Mouse (Mus musculus) E14TG2a.4 (cell line): ENCODE measurements around the gene Etl4.
"Not testable (repeated sequence)": the region's sequence is repeated elsewhere in the genome, so short reads cannot be mapped to it uniquely, and the experiment has no call there.

Source experiments
- H3K27me3 ChIP-seq: 2 replicates; pipeline ENCODE4 v1.6.1; 2014; ENCODE audit warnings: low read length, control low read depth; ENCODE audit not compliant: insufficient read depth
- H3K36me3 ChIP-seq: 2 replicates; pipeline ENCODE4 v1.6.1; 2014; ENCODE audit warnings: low read length, control low read depth; ENCODE audit not compliant: insufficient read depth
- H3K4me1 ChIP-seq: replicated peaks from 2 replicates; pipeline ENCODE4 v1.6.1; 2014; ENCODE audit warnings: low read depth, low read length, control low read depth
- H3K4me3 ChIP-seq: replicated peaks from 2 replicates; pipeline ENCODE4 v1.5.1; 2014; ENCODE audit warnings: mild to moderate bottlenecking, low read length
- H3K9me3 ChIP-seq: 2 replicates; pipeline ENCODE4 v1.6.1; 2014; ENCODE audit warnings: low read length, control low read depth
- CTCF ChIP-seq: conservative IDR thresholded peaks from 2 replicates; pipeline ENCODE4 v1.5.1; 2014; ENCODE audit warnings: low read length
- NANOG ChIP-seq: IDR thresholded peaks from 2 replicates; pipeline ENCODE4 v1.6.1; 2014; ENCODE audit warnings: borderline replicate concordance, low read length, mixed read lengths
- POU5F1 ChIP-seq: IDR thresholded peaks from 2 replicates; pipeline ENCODE4 v1.6.1; 2014; ENCODE audit warnings: low read length, borderline replicate concordance

Gene Etl4

DNA sequence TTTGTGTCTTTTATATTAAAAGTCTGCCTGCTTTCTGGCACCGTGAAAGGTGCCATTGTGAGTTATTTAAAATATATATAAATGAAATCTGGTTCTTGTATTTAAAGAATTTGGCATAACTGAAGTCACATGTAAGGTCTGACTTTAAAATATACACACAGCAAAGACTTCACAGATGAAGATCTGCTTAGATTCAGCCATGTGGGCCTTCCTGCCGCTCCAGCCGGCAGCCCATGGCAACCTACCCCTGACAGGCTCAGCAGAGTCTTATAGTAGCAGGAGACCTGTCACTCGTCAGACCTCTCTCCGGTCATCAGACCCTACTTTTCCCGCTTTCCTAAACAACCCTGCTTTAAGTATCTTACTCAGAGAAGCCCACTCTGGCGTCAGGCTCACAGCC is 769.2 kb downstream of the Etl4 start:
- Histone ChIP-seq H3K27me3 (no peaks in the 10 kb centered on the region), H3K4me1 (peaks cover 86% of the 10 kb centered on the region), H3K36me3 (peaks cover 35% of the 10 kb centered on the region), H3K9me3 (no peaks in the 10 kb centered on the region), H3K4me3 (no peak overlapping the region)
- no peak for TF ChIP-seq NANOG
- no peak for TF ChIP-seq CTCF
- TF ChIP-seq POU5F1: no peak

DNA sequence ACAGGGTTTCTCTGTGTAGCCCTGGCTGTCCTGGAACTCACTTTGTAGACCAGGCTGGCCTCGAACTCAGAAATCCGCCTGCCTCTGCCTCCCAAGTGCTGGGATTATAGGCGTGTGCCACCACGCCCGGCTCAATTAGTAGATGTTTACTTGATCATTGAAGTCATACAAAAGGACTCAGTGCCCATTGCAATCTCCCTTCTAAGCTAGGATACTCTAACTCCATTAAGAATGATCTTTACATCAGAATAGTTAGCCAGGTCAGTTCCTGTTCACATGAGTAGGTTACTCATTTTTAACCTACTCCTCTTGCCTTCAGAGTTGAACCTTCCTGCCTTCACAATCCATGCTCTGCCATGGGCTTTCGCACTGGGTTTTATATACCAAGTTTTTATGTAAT is 772.6 kb downstream of the Etl4 start:
- TF ChIP-seq NANOG: peak; percentile 64; the same call in 1 of the 2 replicates
- H3K9me3 ChIP-seq, H3K27me3 ChIP-seq, H3K4me3 ChIP-seq: not testable (repeated sequence)
- H3K36me3 ChIP-seq: peaks cover 32% of the 10 kb centered on the region
- peaks cover 52% of the 10 kb centered on the region for H3K4me1 ChIP-seq

- no peak overlapping the region for H3K4me3 ChIP-seq
- TF ChIP-seq NANOG (peak; percentile 91; the same call in 1 of the 2 replicates), CTCF (no peak)
- no peaks in the 10 kb centered on the region for H3K27me3 ChIP-seq
- H3K9me3 ChIP-seq: no peaks in the 10 kb centered on the region
- H3K36me3 ChIP-seq: peaks cover 24% of the 10 kb centered on the region; the same call in 1 of the 2 replicates
- peaks cover 68% of the 10 kb centered on the region for H3K4me1 ChIP-seq
Observed at GRCm38 (mm10) chr2:20689389-20689788, 779.8 kb downstream of the Etl4 start.

GRCm38 (mm10) chr2:20692898-20693297 is 783.3 kb downstream of the Etl4 start:
- Histone ChIP-seq H3K4me3 (no peak overlapping the region), H3K27me3 (no peaks in the 10 kb centered on the region), H3K4me1 (peaks cover 87% of the 10 kb centered on the region), H3K36me3 (peaks cover 32% of the 10 kb centered on the region; the same call in 1 of the 2 replicates), H3K9me3 (no peaks in the 10 kb centered on the region)
- TF ChIP-seq NANOG (no peak), POU5F1 (no peak), CTCF (no peak)

DNA sequence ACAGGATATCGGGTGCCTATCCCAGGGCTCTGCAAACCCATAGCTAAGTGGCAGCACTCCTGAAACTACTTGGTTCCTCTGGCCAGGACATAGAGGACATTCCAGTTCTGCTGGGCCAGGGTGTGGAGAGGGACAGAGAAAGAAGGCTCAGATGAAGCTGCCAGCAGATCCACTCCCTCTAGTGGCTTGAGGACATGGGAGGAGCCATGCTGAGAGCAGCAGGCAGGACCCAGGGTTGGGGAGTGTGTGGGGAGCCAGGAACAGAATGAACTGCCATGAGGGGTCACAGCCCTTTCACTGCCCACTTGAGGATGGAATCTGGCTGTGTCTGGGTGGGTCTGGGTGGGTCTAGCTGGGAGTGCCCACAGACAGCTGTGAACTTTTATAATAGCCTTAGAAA is 784.2 kb downstream of the Etl4 start:
- Histone ChIP-seq H3K27me3 (no peaks in the 10 kb centered on the region), H3K36me3 (peaks cover 32% of the 10 kb centered on the region; the same call in 1 of the 2 replicates), H3K4me1 (peaks cover 78% of the 10 kb centered on the region), H3K9me3 (no peaks in the 10 kb centered on the region), H3K4me3 (peak overlapping the region; percentile 18; the same call in 1 of the 2 replicates)
- TF ChIP-seq NANOG: no peak
- TF ChIP-seq CTCF: no peak

GRCm38 (mm10) chr2:20697719-20698118 is 788.1 kb downstream of the Etl4 start:
- Histone ChIP-seq H3K27me3 (no peaks in the 10 kb centered on the region), H3K4me3 (no peak overlapping the region), H3K4me1 (peaks cover 38% of the 10 kb centered on the region), H3K9me3 (no peaks in the 10 kb centered on the region), H3K36me3 (peaks cover 15% of the 10 kb centered on the region; the same call in 1 of the 2 replicates)
- no peak for TF ChIP-seq NANOG
- TF ChIP-seq POU5F1: no peak
- no peak for TF ChIP-seq CTCF

GRCm38 (mm10) chr2:20705110-20705509 is 795.5 kb downstream of the Etl4 start:
- no peaks in the 10 kb centered on the region for H3K9me3 ChIP-seq
- H3K4me1 ChIP-seq: peaks cover 10% of the 10 kb centered on the region; the same call in 1 of the 2 replicates
- TF ChIP-seq NANOG (no peak), POU5F1 (no peak)
- H3K27me3 ChIP-seq: no peaks in the 10 kb centered on the region
- H3K36me3 ChIP-seq: peaks cover 55% of the 10 kb centered on the region
- no peak overlapping the region for H3K4me3 ChIP-seq

DNA sequence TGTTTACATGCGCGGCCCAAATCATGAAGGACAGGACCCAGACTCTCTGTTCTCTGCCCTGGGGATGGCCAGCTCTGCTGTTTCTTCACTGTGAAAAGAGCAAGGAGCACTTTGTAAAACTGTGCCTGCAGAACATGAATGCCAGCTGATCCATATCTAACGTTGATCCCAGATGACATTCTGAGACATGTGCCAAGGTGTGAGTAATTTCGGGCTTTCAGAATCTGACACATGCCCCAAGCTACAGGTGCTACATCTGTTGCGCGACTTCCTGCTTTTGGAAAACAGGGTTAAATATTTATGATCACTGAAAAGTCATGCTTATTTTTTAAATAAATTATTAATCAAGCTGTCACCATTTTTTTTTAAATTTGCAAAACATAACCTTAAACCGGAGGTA is 801.0 kb downstream of the Etl4 start:
- H3K36me3 ChIP-seq: peaks cover 89% of the 10 kb centered on the region
- TF ChIP-seq CTCF: no peak
- no peak for TF ChIP-seq POU5F1
- TF ChIP-seq NANOG: no peak
- no peaks in the 10 kb centered on the region for H3K9me3 ChIP-seq
- H3K4me1 ChIP-seq: peaks cover 8% of the 10 kb centered on the region; the same call in 1 of the 2 replicates
- H3K4me3 ChIP-seq: no peak overlapping the region
- no peaks in the 10 kb centered on the region for H3K27me3 ChIP-seq

GRCm38 (mm10) chr2:20711024-20711423 is 801.4 kb downstream of the Etl4 start:
- Histone ChIP-seq H3K4me3 (no peak overlapping the region), H3K9me3 (no peaks in the 10 kb centered on the region), H3K4me1 (peaks cover 8% of the 10 kb centered on the region; the same call in 1 of the 2 replicates), H3K27me3 (no peaks in the 10 kb centered on the region), H3K36me3 (peaks cover 90% of the 10 kb centered on the region)
- no peak for TF ChIP-seq CTCF
- no peak for TF ChIP-seq NANOG
- TF ChIP-seq POU5F1: no peak
